Mouse (Mus musculus) heart, embryonic 15.5 days (tissue): Measurements from ENCODE around the gene Rtn4r. TPM values are rescaled to one million over a fixed set of nuclear protein-coding genes. Genes with fewer than 3 reads are reported as not detected.

Experiments used
- ATAC-seq: fragments of 200-750 bp; cut with Nextera tagmentation; replicated peaks from 2 replicates; pipeline ENCODE4 v1.8.0; 2017; ENCODE audit warnings: low read depth, moderate TSS enrichment; ENCODE audit not compliant: insufficient number of reproducible peaks, insufficient read depth, low FRiP score
- H3K27ac ChIP-seq: fragments of 300-500 bp; sonication (generic); 2 replicates; pipeline ENCODE4 v1.5.1; 2015; ENCODE audit warnings: mild to moderate bottlenecking, inconsistent platforms
- H3K27me3 ChIP-seq: fragments of 300-500 bp; sonication (generic); 2 replicates; pipeline ENCODE4 v1.6.1; 2015; ENCODE audit warnings: inconsistent platforms
- H3K36me3 ChIP-seq: fragments of 300-500 bp; sonication (generic); 2 replicates; pipeline ENCODE4 v1.6.1; 2015; ENCODE audit warnings: mild to moderate bottlenecking, inconsistent platforms
- H3K4me1 ChIP-seq: fragments of 300-500 bp; sonication (generic); replicated peaks from 2 replicates; pipeline ENCODE4 v1.6.1; 2015; ENCODE audit warnings: inconsistent platforms
- H3K4me2 ChIP-seq: fragments of 300-500 bp; sonication (generic); 2 replicates; pipeline ENCODE4 v1.6.1; 2015; ENCODE audit warnings: inconsistent platforms, mild to moderate bottlenecking, moderate library complexity
- H3K4me3 ChIP-seq: fragments of 300-500 bp; sonication (generic); 2 replicates; pipeline ENCODE4 v1.5.1; 2015; ENCODE audit warnings: mild to moderate bottlenecking, inconsistent platforms
- H3K9ac ChIP-seq: fragments of 300-500 bp; sonication (generic); 2 replicates; pipeline ENCODE4 v1.6.1; 2015; ENCODE audit warnings: mild to moderate bottlenecking, inconsistent platforms
- H3K9me3 ChIP-seq: fragments of 300-500 bp; sonication (generic); replicated peaks from 2 replicates; pipeline ENCODE4 v1.6.1; 2016; ENCODE audit warnings: inconsistent platforms
- WGBS: fragments of 180-500 bp; shearing (Covaris S2); methylation state at CpG from one replicate; pipeline ENCODE4 v1.1.7; 2015; ENCODE audit warnings: mixed read lengths; 5-methylcytosine and 5-hydroxymethylcytosine counted together
- polyA plus RNA-seq: library from polyadenylated mRNA; unstranded; fragments of >200 nt; fragmentation: Nextera tagmentation; extraction: Ambion mirVana; gene quantifications from 2 replicates; pipeline ENCODE4 v1.2.1, GENCODE M21; 2015

Gene Rtn4r
- 0.60 and 1.2 TPM in 2 replicates for polyA plus RNA-seq

- Histone ChIP-seq H3K27ac (no peak within 1 kb of the TSS), H3K9me3 (no peaks in the 10 kb centered on the region), H3K9ac (peak within 1 kb of the TSS; percentile 60), H3K4me3 (peak within 1 kb of the TSS; percentile 77), H3K4me1 (peaks cover 20% of the 10 kb centered on the region), H3K4me2 (peak within 1 kb of the TSS; percentile 100), H3K36me3 (no peaks in the 10 kb centered on the region), H3K27me3 (peaks cover 66% of the 10 kb centered on the region)
- ATAC-seq: peak; percentile 63
- WGBS: under 1% methylated on average over 72 of the region's 96 CpGs
Measured at GRCm38 (mm10) chr16:18127241-18127861, at the start of gene Rtn4r. Gene Rtn4r (plus strand): TSS chr16:18127642.

GRCm38 (mm10) chr16:18078314-18079015 is 49.0 kb upstream of the Rtn4r start:
- H3K27ac ChIP-seq: no peak overlapping the region
- no peak overlapping the region for H3K9ac ChIP-seq
- no peak overlapping the region for H3K4me3 ChIP-seq
- WGBS: 78% methylated on average over 5 of the region's 5 CpGs
- no peaks in the 10 kb centered on the region for H3K27me3 ChIP-seq
- no peak for ATAC-seq
- H3K9me3 ChIP-seq: no peaks in the 10 kb centered on the region
- H3K4me1 ChIP-seq: 0 out of 2 replicates have a peak, but pooled peaks cover under 1% of the 10 kb centered on the region
- no peaks in the 10 kb centered on the region for H3K36me3 ChIP-seq
- no peak overlapping the region for H3K4me2 ChIP-seq

- Histone ChIP-seq H3K9ac (no peak overlapping the region), H3K27me3 (no peaks in the 10 kb centered on the region), H3K27ac (no peak overlapping the region), H3K9me3 (no peaks in the 10 kb centered on the region), H3K4me2 (no peak overlapping the region), H3K4me1 (no peaks in the 10 kb centered on the region), H3K4me3 (no peak overlapping the region), H3K36me3 (no peaks in the 10 kb centered on the region)
- no peak for ATAC-seq
- 80% methylated on average over 2 of the region's 2 CpGs for whole genome bisulfite sequencing
Measured at GRCm38 (mm10) chr16:18079300-18079699, 48.1 kb upstream of the Rtn4r start.

GRCm38 (mm10) chr16:18080171-18080570 is 47.3 kb upstream of the Rtn4r start:
- no peak overlapping the region for H3K4me2 ChIP-seq
- H3K9me3 ChIP-seq: no peaks in the 10 kb centered on the region
- 81% methylated on average over 7 of the region's 7 CpGs for WGBS
- H3K9ac ChIP-seq: no peak overlapping the region
- H3K27me3 ChIP-seq: no peaks in the 10 kb centered on the region
- no peak overlapping the region for H3K4me3 ChIP-seq
- H3K36me3 ChIP-seq: no peaks in the 10 kb centered on the region
- H3K4me1 ChIP-seq: no peaks in the 10 kb centered on the region
- ATAC-seq: no peak
- H3K27ac ChIP-seq: no peak overlapping the region

GRCm38 (mm10) chr16:18081149-18081827 is 46.2 kb upstream of the Rtn4r start:
- Histone ChIP-seq H3K9ac (no peak overlapping the region), H3K36me3 (no peaks in the 10 kb centered on the region), H3K27ac (no peak overlapping the region), H3K27me3 (no peaks in the 10 kb centered on the region), H3K9me3 (no peaks in the 10 kb centered on the region), H3K4me1 (no peaks in the 10 kb centered on the region), H3K4me2 (no peak overlapping the region), H3K4me3 (no peak overlapping the region)
- WGBS: 75% methylated on average over 10 of the region's 10 CpGs
- no peak for ATAC-seq

GRCm38 (mm10) chr16:18082291-18082690 is 45.2 kb upstream of the Rtn4r start:
- Histone ChIP-seq H3K4me2 (no peak overlapping the region), H3K4me3 (no peak overlapping the region), H3K36me3 (no peaks in the 10 kb centered on the region), H3K27me3 (no peaks in the 10 kb centered on the region), H3K4me1 (no peaks in the 10 kb centered on the region), H3K27ac (no peak overlapping the region), H3K9me3 (no peaks in the 10 kb centered on the region), H3K9ac (no peak overlapping the region)
- no peak for ATAC-seq
- 69% methylated on average over 1 of the region's 1 CpGs for WGBS

GRCm38 (mm10) chr16:18083231-18083951 is 44.1 kb upstream of the Rtn4r start:
- ATAC-seq: no peak
- no peaks in the 10 kb centered on the region for H3K9me3 ChIP-seq
- no peaks in the 10 kb centered on the region for H3K36me3 ChIP-seq
- no peak overlapping the region for H3K4me2 ChIP-seq
- WGBS: 83% methylated on average over 18 of the region's 18 CpGs
- peaks cover 5% of the 10 kb centered on the region for H3K4me1 ChIP-seq
- H3K27me3 ChIP-seq: no peaks in the 10 kb centered on the region
- H3K27ac ChIP-seq: no peak overlapping the region
- H3K9ac ChIP-seq: no peak overlapping the region
- no peak overlapping the region for H3K4me3 ChIP-seq

- H3K9ac ChIP-seq: no peak overlapping the region
- H3K27me3 ChIP-seq: no peaks in the 10 kb centered on the region
- H3K36me3 ChIP-seq: no peaks in the 10 kb centered on the region
- 85% methylated on average over 7 of the region's 7 CpGs for WGBS
- no peaks in the 10 kb centered on the region for H3K9me3 ChIP-seq
- H3K27ac ChIP-seq: no peak overlapping the region
- H3K4me2 ChIP-seq: no peak overlapping the region
- no peak overlapping the region for H3K4me3 ChIP-seq
- H3K4me1 ChIP-seq: peaks cover 13% of the 10 kb centered on the region
- ATAC-seq: no peak
Measured at GRCm38 (mm10) chr16:18084262-18084661, 43.2 kb upstream of the Rtn4r start.

- Histone ChIP-seq H3K4me1 (peaks cover 18% of the 10 kb centered on the region), H3K9ac (no peak overlapping the region), H3K36me3 (no peaks in the 10 kb centered on the region), H3K27me3 (no peaks in the 10 kb centered on the region), H3K4me3 (no peak overlapping the region), H3K9me3 (no peaks in the 10 kb centered on the region), H3K27ac (no peak overlapping the region), H3K4me2 (no peak overlapping the region)
- no peak for ATAC-seq
- 62% methylated on average over 5 of the region's 5 CpGs for WGBS
Measured at GRCm38 (mm10) chr16:18087101-18087500, 40.3 kb upstream of the Rtn4r start.

- peak; percentile 78; the same call in 1 of the 2 replicates for ATAC-seq
- Histone ChIP-seq H3K4me1 (peaks cover 7% of the 10 kb centered on the region; the same call in 1 of the 2 replicates), H3K27ac (0 out of 2 replicates have a peak overlapping the region, but pooled peaks have one; percentile 20), H3K9ac (no peak overlapping the region), H3K4me3 (no peak overlapping the region), H3K36me3 (no peaks in the 10 kb centered on the region), H3K4me2 (no peak overlapping the region), H3K9me3 (no peaks in the 10 kb centered on the region), H3K27me3 (no peaks in the 10 kb centered on the region)
- WGBS: 26% methylated on average over 5 of the region's 5 CpGs
Measured at GRCm38 (mm10) chr16:18096348-18096747, 31.1 kb upstream of the Rtn4r start.

- Histone ChIP-seq H3K4me1 (peaks cover 10% of the 10 kb centered on the region), H3K9me3 (no peaks in the 10 kb centered on the region), H3K9ac (no peak overlapping the region), H3K4me2 (no peak overlapping the region), H3K27ac (no peak overlapping the region), H3K4me3 (no peak overlapping the region), H3K36me3 (no peaks in the 10 kb centered on the region), H3K27me3 (no peaks in the 10 kb centered on the region)
- no peak for ATAC-seq
- 69% methylated on average over 4 of the region's 4 CpGs for WGBS
Measured at GRCm38 (mm10) chr16:18102816-18103215, 24.6 kb upstream of the Rtn4r start.
